Mouse (Mus musculus): ENCODE measurements around the gene H60b. TPM values are rescaled to one million over a fixed set of nuclear protein-coding genes. Genes with fewer than 3 reads are reported as not detected.
"Not testable (repeated sequence)": the region's sequence is repeated elsewhere in the genome, so short reads cannot be mapped to it uniquely, and the experiment has no call there.

Gene H60b
- polyA plus RNA-seq, 1 experiment from 2014 or later, result 0.19 TPM

GRCm38 (mm10) chr10:22149691-22150465, 8.5 kb upstream of the H60b start:
- H3K9ac ChIP-seq (ENCODE audit: low read length), result peak overlapping the region; percentile 80; the same call in 1 of the 2 replicates
- H3K36me3 ChIP-seq (ENCODE audit: control insufficient read depth, insufficient read depth, low read length), result no peaks in the 10 kb centered on the region
- no peak overlapping the region for H3K27ac ChIP-seq (replicated peaks in 1 of 2; ENCODE audit: control insufficient read depth in 1 of 2, insufficient read depth in 1 of 2, low read depth in 2 of 2, low read length in 2 of 2)
- under 1% methylated on average over 49 of the region's 50 CpGs for WGBS
- H3K27me3 ChIP-seq (ENCODE audit: control insufficient read depth, insufficient read depth, low read length), result peaks cover 12% of the 10 kb centered on the region
- H3K4me1 ChIP-seq (ENCODE audit: control insufficient read depth in 2 of 2, insufficient read depth in 2 of 2, low read length in 2 of 2), result peaks cover 8% of the 10 kb centered on the region in 2 experiments; a peak in 3 of 4 replicates
- no peak for ATAC-seq (ENCODE audit: insufficient number of reproducible peaks, insufficient read depth, low FRiP score, low read depth)
- H3K4me2 ChIP-seq (ENCODE audit: low read length), result peak overlapping the region; percentile 95
- peak overlapping the region; percentile 73 to 76 for H3K4me3 ChIP-seq (ENCODE audit: control insufficient read depth in 1 of 2, insufficient read depth in 1 of 2, low read depth in 1 of 2, low read length in 2 of 2)
- no peaks in the 10 kb centered on the region for H3K9me3 ChIP-seq (ENCODE audit: control insufficient read depth, low read length)

GRCm38 (mm10) chr10:22150593-22150992, 7.8 kb upstream of the H60b start:
- Histone ChIP-seq H3K27me3 (ENCODE audit: control insufficient read depth, insufficient read depth, low read length) (peaks cover 19% of the 10 kb centered on the region), H3K4me2 (ENCODE audit: low read length) (peak overlapping the region; percentile 95), H3K36me3 (ENCODE audit: control insufficient read depth, insufficient read depth, low read length) (no peaks in the 10 kb centered on the region), H3K4me3 (ENCODE audit: control insufficient read depth in 1 of 2, insufficient read depth in 1 of 2, low read depth in 1 of 2, low read length in 2 of 2) (peak overlapping the region; percentile 73 to 76), H3K9me3 (ENCODE audit: control insufficient read depth, low read length) (no peaks in the 10 kb centered on the region), H3K4me1 (ENCODE audit: control insufficient read depth in 2 of 2, insufficient read depth in 2 of 2, low read length in 2 of 2) (peaks cover 8% of the 10 kb centered on the region in 2 experiments; a peak in 3 of 4 replicates), H3K9ac (ENCODE audit: low read length) (no peak overlapping the region), H3K27ac (replicated peaks in 1 of 2; ENCODE audit: control insufficient read depth in 1 of 2, insufficient read depth in 1 of 2, low read depth in 2 of 2, low read length in 2 of 2) (no peak overlapping the region)
- under 1% methylated on average over 27 of the region's 27 CpGs for WGBS
- no peak for ATAC-seq (ENCODE audit: insufficient number of reproducible peaks, insufficient read depth, low FRiP score, low read depth)

GRCm38 (mm10) chr10:22151056-22151862, 7.1 kb upstream of the H60b start:
- WGBS, result under 1% methylated on average over 54 of the region's 55 CpGs
- H3K36me3 ChIP-seq (ENCODE audit: control insufficient read depth, insufficient read depth, low read length); H3K9ac ChIP-seq (ENCODE audit: low read length); ATAC-seq (ENCODE audit: insufficient number of reproducible peaks, insufficient read depth, low FRiP score, low read depth); H3K27ac ChIP-seq (replicated peaks in 1 of 2; ENCODE audit: control insufficient read depth in 1 of 2, insufficient read depth in 1 of 2, low read depth in 2 of 2, low read length in 2 of 2); H3K4me1 ChIP-seq (ENCODE audit: control insufficient read depth in 2 of 2, insufficient read depth in 2 of 2, low read length in 2 of 2); H3K9me3 ChIP-seq (ENCODE audit: control insufficient read depth, low read length): not testable (repeated sequence)
- Histone ChIP-seq H3K4me3 (ENCODE audit: control insufficient read depth in 1 of 2, insufficient read depth in 1 of 2, low read depth in 1 of 2, low read length in 2 of 2) (peak overlapping the region; percentile 18 to 76; a peak in 3 of 4 replicates), H3K27me3 (ENCODE audit: control insufficient read depth, insufficient read depth, low read length) (peaks cover 26% of the 10 kb centered on the region), H3K4me2 (ENCODE audit: low read length) (peak overlapping the region; percentile 95)

- not testable (repeated sequence) for H3K27ac ChIP-seq (replicated peaks in 1 of 2; ENCODE audit: control insufficient read depth in 1 of 2, insufficient read depth in 1 of 2, low read depth in 2 of 2, low read length in 2 of 2); ATAC-seq (ENCODE audit: insufficient number of reproducible peaks, insufficient read depth, low FRiP score, low read depth); H3K9me3 ChIP-seq (ENCODE audit: control insufficient read depth, low read length); H3K9ac ChIP-seq (ENCODE audit: low read length); H3K4me3 ChIP-seq (ENCODE audit: control insufficient read depth in 1 of 2, insufficient read depth in 1 of 2, low read depth in 1 of 2, low read length in 2 of 2); H3K4me1 ChIP-seq (ENCODE audit: control insufficient read depth in 2 of 2, insufficient read depth in 2 of 2, low read length in 2 of 2); H3K36me3 ChIP-seq (ENCODE audit: control insufficient read depth, insufficient read depth, low read length)
- peaks cover 34% of the 10 kb centered on the region for H3K27me3 ChIP-seq (ENCODE audit: control insufficient read depth, insufficient read depth, low read length)
- WGBS, result 4% methylated on average over 11 of the region's 11 CpGs
- H3K4me2 ChIP-seq (ENCODE audit: low read length), result 0 out of 2 replicates have a peak overlapping the region, but pooled peaks have one; percentile 95
These were observed 6.3 kb upstream of the H60b start for GRCm38 (mm10) chr10:22151863-22152640.

GRCm38 (mm10) chr10:22153147-22153690, 5.2 kb upstream of the H60b start:
- not testable (repeated sequence) for H3K4me3 ChIP-seq (ENCODE audit: control insufficient read depth in 1 of 2, insufficient read depth in 1 of 2, low read depth in 1 of 2, low read length in 2 of 2); H3K27ac ChIP-seq (replicated peaks in 1 of 2; ENCODE audit: control insufficient read depth in 1 of 2, insufficient read depth in 1 of 2, low read depth in 2 of 2, low read length in 2 of 2); H3K9ac ChIP-seq (ENCODE audit: low read length); H3K4me2 ChIP-seq (ENCODE audit: low read length); H3K9me3 ChIP-seq (ENCODE audit: control insufficient read depth, low read length); ATAC-seq (ENCODE audit: insufficient number of reproducible peaks, insufficient read depth, low FRiP score, low read depth); H3K36me3 ChIP-seq (ENCODE audit: control insufficient read depth, insufficient read depth, low read length)
- peaks cover 45% of the 10 kb centered on the region for H3K27me3 ChIP-seq (ENCODE audit: control insufficient read depth, insufficient read depth, low read length)
- 9% methylated on average over 7 of the region's 7 CpGs for WGBS
- peaks cover 8 to 11% of the 10 kb centered on the region in 2 experiments; a peak in 3 of 4 replicates for H3K4me1 ChIP-seq (ENCODE audit: control insufficient read depth in 2 of 2, insufficient read depth in 2 of 2, low read length in 2 of 2)

GRCm38 (mm10) chr10:22154127-22154526, 4.3 kb upstream of the H60b start:
- H3K9ac ChIP-seq (ENCODE audit: low read length); ATAC-seq (ENCODE audit: insufficient number of reproducible peaks, insufficient read depth, low FRiP score, low read depth); H3K36me3 ChIP-seq (ENCODE audit: control insufficient read depth, insufficient read depth, low read length); H3K27ac ChIP-seq (replicated peaks in 1 of 2; ENCODE audit: control insufficient read depth in 1 of 2, insufficient read depth in 1 of 2, low read depth in 2 of 2, low read length in 2 of 2); H3K9me3 ChIP-seq (ENCODE audit: control insufficient read depth, low read length): not testable (repeated sequence)
- 1% methylated on average over 38 of the region's 38 CpGs for WGBS
- Histone ChIP-seq H3K27me3 (ENCODE audit: control insufficient read depth, insufficient read depth, low read length) (peaks cover 53% of the 10 kb centered on the region), H3K4me2 (ENCODE audit: low read length) (peak overlapping the region; percentile 62), H3K4me3 (ENCODE audit: control insufficient read depth in 1 of 2, insufficient read depth in 1 of 2, low read depth in 1 of 2, low read length in 2 of 2) (peak overlapping the region; percentile 28 to 36; a peak in 3 of 4 replicates), H3K4me1 (ENCODE audit: control insufficient read depth in 2 of 2, insufficient read depth in 2 of 2, low read length in 2 of 2) (peaks cover 8 to 15% of the 10 kb centered on the region in 2 experiments; a peak in 3 of 4 replicates)
